Mouse (Mus musculus): Measurements from ENCODE around the gene Fmnl2. TPM values are rescaled to one million over a fixed set of nuclear protein-coding genes. Genes with fewer than 3 reads are reported as not detected.

Gene Fmnl2
- polyA plus RNA-seq, 1 experiment from 2014 or later = 11.8 TPM

Other genes with a start within 250 kb of the Fmnl2 start
- 1.3 and 1.6 TPM in 2 replicates for gene Cacnb4, start 181.0 kb upstream of the Fmnl2 start, polyA plus RNA-seq (2015; fragmentation: Nextera tagmentation; extraction: Ambion mirVana)
- gene Stam2, start 115.6 kb upstream of the Fmnl2 start, polyA plus RNA-seq (2015; fragmentation: Nextera tagmentation; extraction: Ambion mirVana) = 32.3 and 32.4 TPM in 2 replicates

Measured in limb, embryonic 13.5 days (tissue).